Mouse (Mus musculus) MEL (cell line): ENCODE measurements around the gene Olfr371. TPM values are rescaled to one million over a fixed set of nuclear protein-coding genes. Genes with fewer than 3 reads are reported as not detected.

Experiments
- DNase-seq: peaks from one replicate; pipeline ENCODE4 v3.0.0; 2011; ENCODE audit warnings: low read depth, low spot score
- H3K27ac ChIP-seq: 2 replicates; pipeline ENCODE4 v1.5.1; 2012; ENCODE audit warnings: low read depth, mild to moderate bottlenecking, control low read depth, low read length, moderate library complexity; ENCODE audit not compliant: control insufficient read depth
- H3K27me3 ChIP-seq, 2 experiments: fragments of 150-350 bp in 1 of 2; sonication (generic) in 1 of 2; 2 replicates each; pipeline ENCODE4 v1.6.1; 2012; ENCODE audit warnings: low read length in 2 of 2, mild to moderate bottlenecking in 2 of 2, improper control_type of control experiment in 1 of 2, moderate library complexity in 1 of 2; ENCODE audit not compliant: insufficient read depth in 2 of 2, control insufficient read depth in 1 of 2
- H3K36me3 ChIP-seq, 2 experiments: 2 replicates each; pipeline ENCODE4 v1.6.1; 2012 to 2014; ENCODE audit warnings: low read length in 2 of 2, improper control_type of control experiment in 1 of 2, inconsistent platforms in 1 of 2, mild to moderate bottlenecking in 1 of 2; ENCODE audit not compliant: insufficient read depth in 2 of 2, control insufficient read depth in 1 of 2
- H3K4me1 ChIP-seq, 2 experiments: fragments of 150-350 bp in 1 of 2; sonication (generic) in 1 of 2; 2 replicates each; pipeline ENCODE4 v1.6.1; 2012; ENCODE audit warnings: low read length in 2 of 2, improper control_type of control experiment in 1 of 2, mild to moderate bottlenecking in 1 of 2; ENCODE audit not compliant: insufficient read depth in 2 of 2, control insufficient read depth in 1 of 2
- H3K4me3 ChIP-seq, 2 experiments: fragments of 150-350 bp in 1 of 2; sonication (generic) in 1 of 2; 2 replicates each; pipeline ENCODE4 v1.5.1; 2012; ENCODE audit warnings: low read depth in 2 of 2, low read length in 2 of 2, mild to moderate bottlenecking in 2 of 2, moderate library complexity in 2 of 2, control low read depth in 1 of 2, improper control_type of control experiment in 1 of 2; ENCODE audit not compliant: control insufficient read depth in 1 of 2, insufficient read depth in 1 of 2
- H3K79me2 ChIP-seq: 2 replicates; pipeline ENCODE4 v1.6.1; 2012; ENCODE audit warnings: mild to moderate bottlenecking, low read length, moderate library complexity; ENCODE audit not compliant: control insufficient read depth, poor library complexity, insufficient read depth
- H3K9ac ChIP-seq: 2 replicates; pipeline ENCODE4 v1.6.1; 2012; ENCODE audit warnings: low read depth, mild to moderate bottlenecking, control low read depth, low read length, moderate library complexity; ENCODE audit not compliant: control insufficient read depth, poor library complexity, severe bottlenecking
- H3K9me3 ChIP-seq: fragments of 150-350 bp; sonication (generic); replicated peaks from 2 replicates; pipeline ENCODE4 v1.6.1; 2012; ENCODE audit warnings: mild to moderate bottlenecking, low read length, improper control_type of control experiment, moderate library complexity; ENCODE audit not compliant: insufficient read depth
- BHLHE40 ChIP-seq: IDR thresholded peaks from 2 replicates; pipeline ENCODE4 v1.6.1; 2012; ENCODE audit warnings: low read depth, mild to moderate bottlenecking, inconsistent platforms, low read length, improper control_type of control experiment, borderline replicate concordance
- CHD2 ChIP-seq: IDR thresholded peaks from 2 replicates; pipeline ENCODE4 v1.6.1; 2011; ENCODE audit warnings: low read length, improper control_type of control experiment
- EP300 ChIP-seq, 2 experiments: IDR thresholded peaks; 2 replicates each; pipeline ENCODE4 v1.6.1; 2011; ENCODE audit warnings: improper control_type of control experiment in 2 of 2, low read length in 2 of 2, low read depth in 1 of 2, mild to moderate bottlenecking in 1 of 2
- GABPA ChIP-seq: IDR thresholded peaks from 2 replicates; pipeline ENCODE4 v1.6.1; 2012; ENCODE audit warnings: low read depth, mild to moderate bottlenecking, inconsistent platforms, low read length, improper control_type of control experiment, moderate library complexity
- KAT2A ChIP-seq: conservative IDR thresholded peaks from 2 replicates; pipeline ENCODE4 v1.6.1; 2012; ENCODE audit warnings: low read depth, low read length, improper control_type of control experiment, inconsistent platforms
- MAZ ChIP-seq: IDR thresholded peaks from 2 replicates; pipeline ENCODE4 v1.6.1; 2012; ENCODE audit warnings: low read depth, mild to moderate bottlenecking, inconsistent platforms, low read length, improper control_type of control experiment
- MEF2A ChIP-seq: IDR thresholded peaks from 2 replicates; pipeline ENCODE4 v1.6.1; 2014; ENCODE audit warnings: low read depth, mild to moderate bottlenecking, inconsistent platforms, low read length, improper control_type of control experiment; ENCODE audit not compliant: poor library complexity, insufficient replicate concordance, severe bottlenecking; ENCODE audit errors: extremely low read depth
- MYB ChIP-seq: IDR thresholded peaks from 2 replicates; pipeline ENCODE4 v1.6.1; 2011; ENCODE audit warnings: mild to moderate bottlenecking, low read depth, low read length, improper control_type of control experiment
- NRF1 ChIP-seq: IDR thresholded peaks from 2 replicates; pipeline ENCODE4 v1.6.1; 2014; ENCODE audit warnings: low read depth, mild to moderate bottlenecking, inconsistent platforms, low read length, improper control_type of control experiment, moderate library complexity; ENCODE audit not compliant: poor library complexity, insufficient read depth, severe bottlenecking
- POLR2AphosphoS2 ChIP-seq: IDR thresholded peaks from 2 replicates; pipeline ENCODE4 v1.6.1; 2011; ENCODE audit warnings: low read length, improper control_type of control experiment
- POLR2AphosphoS5 ChIP-seq: IDR thresholded peaks from 2 replicates; pipeline ENCODE4 v1.6.1; 2012; ENCODE audit warnings: low read depth, borderline replicate concordance, mild to moderate bottlenecking, inconsistent platforms, low read length, moderate library complexity, mixed read lengths
- RAD21 ChIP-seq: IDR thresholded peaks from 2 replicates; pipeline ENCODE4 v1.6.1; 2011; ENCODE audit warnings: mild to moderate bottlenecking, low read depth, low read length, improper control_type of control experiment
- SMC3 ChIP-seq: IDR thresholded peaks from 2 replicates; pipeline ENCODE4 v1.6.1; 2011; ENCODE audit warnings: low read depth, low read length, improper control_type of control experiment
- TAL1 ChIP-seq: IDR thresholded peaks from 2 replicates; pipeline ENCODE4 v1.6.1; 2012; ENCODE audit warnings: mild to moderate bottlenecking, inconsistent platforms, low read length, moderate library complexity, mixed read lengths
- TBP ChIP-seq: IDR thresholded peaks from 2 replicates; pipeline ENCODE4 v1.8.0; 2011; ENCODE audit warnings: low read depth, low read length, improper control_type of control experiment
- UBTF ChIP-seq: IDR thresholded peaks from 2 replicates; pipeline ENCODE4 v1.6.1; 2012; ENCODE audit warnings: low read depth, mild to moderate bottlenecking, inconsistent platforms, low read length, improper control_type of control experiment, moderate library complexity, borderline replicate concordance; ENCODE audit not compliant: insufficient read depth
- USF2 ChIP-seq, 2 experiments: IDR thresholded peaks; 2 replicates each; pipeline ENCODE4 v1.6.1; 2011 to 2012; ENCODE audit warnings: improper control_type of control experiment in 2 of 2, low read length in 2 of 2, borderline replicate concordance in 1 of 2, inconsistent platforms in 1 of 2, low read depth in 1 of 2, mild to moderate bottlenecking in 1 of 2; ENCODE audit not compliant: insufficient read depth in 1 of 2
- ZC3H11A ChIP-seq: IDR thresholded peaks from 2 replicates; pipeline ENCODE4 v1.6.1; 2012; ENCODE audit warnings: low read depth, mild to moderate bottlenecking, inconsistent platforms, low read length, improper control_type of control experiment
- ZMIZ1 ChIP-seq: IDR thresholded peaks from 2 replicates; pipeline ENCODE4 v1.6.1; 2012; ENCODE audit warnings: low read depth, mild to moderate bottlenecking, inconsistent platforms, low read length, improper control_type of control experiment, moderate library complexity
- polyA plus RNA-seq, 2 experiments: library from polyadenylated mRNA; stranded (reverse) in 1 of 2; unstranded in 1 of 2; fragments of >175 nt in 1 of 2; fragments of >200 nt in 1 of 2; gene quantifications; 2 replicates each; pipeline versions ENCODE4 v1.2.1 to v1.2.4; 2012; ENCODE audit warnings: low replicate concordance in 2 of 2, low read depth in 1 of 2; ENCODE audit not compliant: insufficient read length in 2 of 2, insufficient read depth in 1 of 2, missing spikeins in 1 of 2
- total RNA-seq: library from RNA; depleted of rRNA; stranded (reverse); fragments of 300-350 nt; gene quantifications from 2 replicates; pipeline ENCODE4 v1.2.3, GENCODE M21; 2012; rRNA removed

The Olfr371 gene
- total RNA-seq (not detected in 2 replicates), polyA plus RNA-seq (not detected)

- no peak within 1 kb of the TSS for H3K27ac ChIP-seq
- TF ChIP-seq BHLHE40 (no peak), MAZ (no peak), POLR2AphosphoS2 (no peak), TAL1 (no peak), GABPA (no peak), EP300 (IDR thresholded peaks at IDR 0.05; ENCODE audit: low read depth in 1 of 2, low read length in 2 of 2) (no peak), SMC3 (no peak), MYB (no peak), POLR2AphosphoS5 (no peak), ZC3H11A (no peak), ZMIZ1 (no peak), RAD21 (no peak), MEF2A (no peak), CHD2 (no peak), TBP (no peak), KAT2A (no peak), USF2 (IDR thresholded peaks at IDR 0.05; ENCODE audit: borderline replicate concordance in 1 of 2, insufficient read depth in 1 of 2, low read depth in 1 of 2, low read length in 2 of 2) (no peak), UBTF (no peak)
- no peaks in the 10 kb centered on the region for H3K9me3 ChIP-seq
- H3K4me3 ChIP-seq: no peak within 1 kb of the TSS
- H3K9ac ChIP-seq: no peak within 1 kb of the TSS
- H3K36me3 ChIP-seq: peaks cover 0 to 13% of the 10 kb centered on the region in 2 experiments; a peak in 2 of 4 replicates
- H3K4me1 ChIP-seq: peaks cover 7 to 16% of the 10 kb centered on the region in 2 experiments
- no peaks in the 10 kb centered on the region for H3K27me3 ChIP-seq
- H3K79me2 ChIP-seq: no peaks in the 10 kb centered on the region
- DNase-seq: no peak
Measured at GRCm38 (mm10) chr8:85225688-85226087, at the start of gene Olfr371. Gene Olfr371 (plus strand): TSS chr8:85225988.

GRCm38 (mm10) chr8:85192346-85192745, 33.4 kb upstream of the Olfr371 start:
- no peak for TF ChIP-seq MAZ
- TF ChIP-seq USF2 (IDR thresholded peaks at IDR 0.05; ENCODE audit: borderline replicate concordance in 1 of 2, insufficient read depth in 1 of 2, low read depth in 1 of 2, low read length in 2 of 2): no peak
- TF ChIP-seq NRF1: no peak
- Histone ChIP-seq H3K9ac (no peak overlapping the region), H3K4me1 (no peaks in the 10 kb centered on the region), H3K36me3 (no peaks in the 10 kb centered on the region), H3K79me2 (no peaks in the 10 kb centered on the region), H3K27ac (no peak overlapping the region), H3K9me3 (no peaks in the 10 kb centered on the region), H3K4me3 (no peak overlapping the region), H3K27me3 (no peaks in the 10 kb centered on the region)
- DNase-seq: no peak
